Mouse (Mus musculus): ENCODE measurements around the gene 4930518I15Rik. TPM values are rescaled to one million over a fixed set of nuclear protein-coding genes. Genes with fewer than 3 reads are reported as not detected.
"Not testable (repeated sequence)": the region's sequence is repeated elsewhere in the genome, so short reads cannot be mapped to it uniquely, and the experiment has no call there.

Gene 4930518I15Rik
- polyA plus RNA-seq, 1 experiment from 2014 or later: 4.1 TPM

DNA sequence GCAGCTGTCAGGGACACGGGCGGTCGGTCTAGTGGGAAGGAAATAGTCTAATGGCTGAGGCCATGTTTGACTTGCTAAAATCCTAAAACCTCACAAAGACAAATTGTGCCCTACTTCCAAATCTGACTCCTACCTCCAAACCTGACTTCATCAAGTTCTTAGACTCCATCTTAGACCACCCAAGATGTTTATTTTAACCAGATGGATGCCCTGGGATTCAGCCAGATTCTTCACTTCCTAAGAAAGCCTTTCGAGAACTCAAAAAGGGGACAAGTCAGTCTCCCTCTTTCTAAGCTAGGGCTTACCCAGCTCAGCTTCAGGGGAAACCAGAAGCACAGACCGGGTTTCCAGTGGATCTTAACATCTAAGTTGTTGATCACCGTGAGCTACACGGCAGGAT, 925 bp upstream of the 4930518I15Rik start:
- H3K36me3 ChIP-seq: peaks cover 38% of the 10 kb centered on the region
- ATAC-seq (ENCODE audit: extremely low read depth, insufficient number of reproducible peaks, low FRiP score, low TSS enrichment): no peak
- H3K27me3 ChIP-seq (replicated peaks): no peaks in the 10 kb centered on the region
- WGBS: 81% methylated on average over 7 of the region's 7 CpGs
- peaks cover 39% of the 10 kb centered on the region for H3K4me1 ChIP-seq
- H3K4me2 ChIP-seq: no peak overlapping the region
- H3K27ac ChIP-seq (replicated peaks): no peak overlapping the region
- H3K4me3 ChIP-seq: no peak overlapping the region
- H3K9ac ChIP-seq: no peak overlapping the region
- no peaks in the 10 kb centered on the region for H3K9me3 ChIP-seq

DNA sequence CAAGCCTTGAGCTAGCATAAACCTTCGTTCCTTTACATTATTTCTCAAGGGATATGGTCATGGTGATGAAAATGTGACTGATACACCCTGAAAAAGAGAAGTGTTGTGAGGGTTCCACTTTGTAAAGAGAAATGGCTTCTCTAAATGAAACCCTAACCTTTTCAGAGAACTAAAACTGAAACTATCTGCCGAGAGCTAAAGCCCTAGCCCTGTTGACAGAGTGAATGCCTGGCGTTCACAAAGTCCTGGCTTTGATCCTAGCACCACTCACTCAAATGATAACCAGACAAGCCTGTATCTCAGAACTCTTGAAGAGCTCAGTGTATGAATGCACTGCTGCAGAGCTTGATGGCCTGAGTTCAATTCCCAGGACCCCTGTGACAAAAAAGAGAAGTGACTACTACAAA, 358 bp downstream of the 4930518I15Rik start:
- Histone ChIP-seq H3K4me2 (peak overlapping the region; percentile 64), H3K9me3 (no peaks in the 10 kb centered on the region), H3K27me3 (replicated peaks) (no peaks in the 10 kb centered on the region), H3K27ac (replicated peaks) (peak overlapping the region; percentile 78), H3K4me3 (peak overlapping the region; percentile 29), H3K9ac (peak overlapping the region; percentile 68), H3K4me1 (peaks cover 37% of the 10 kb centered on the region), H3K36me3 (peaks cover 46% of the 10 kb centered on the region)
- 31% methylated on average over 3 of the region's 3 CpGs for WGBS
- no peak for ATAC-seq (ENCODE audit: extremely low read depth, insufficient number of reproducible peaks, low FRiP score, low TSS enrichment)

DNA sequence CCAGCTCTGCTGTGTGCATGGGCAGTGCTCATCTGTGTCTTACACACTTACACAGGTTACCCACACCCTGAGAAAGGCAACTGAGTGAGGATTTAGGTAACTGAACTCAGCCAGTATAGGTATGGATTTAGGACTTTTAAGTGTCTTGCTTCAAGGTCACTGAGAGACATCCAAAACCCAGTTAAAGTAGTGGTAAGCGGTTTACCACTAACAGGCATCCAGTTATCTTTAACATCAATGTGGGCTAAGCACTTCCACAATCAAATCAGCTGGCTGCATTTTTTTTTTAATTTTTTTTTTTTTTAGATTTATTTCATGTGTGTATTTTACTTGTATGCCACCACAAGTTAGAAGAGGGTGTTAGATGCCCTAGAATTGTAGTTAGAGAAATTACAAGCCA, 1.4 kb downstream of the 4930518I15Rik start:
- Histone ChIP-seq H3K4me3 (no peak overlapping the region), H3K4me1 (peaks cover 30% of the 10 kb centered on the region), H3K9ac (peak overlapping the region; percentile 68; the same call in 1 of the 2 replicates), H3K27me3 (replicated peaks) (no peaks in the 10 kb centered on the region), H3K27ac (replicated peaks) (peak overlapping the region; percentile 78; the same call in 1 of the 2 replicates), H3K36me3 (peaks cover 57% of the 10 kb centered on the region), H3K9me3 (no peaks in the 10 kb centered on the region), H3K4me2 (no peak overlapping the region)
- no peak for ATAC-seq (ENCODE audit: extremely low read depth, insufficient number of reproducible peaks, low FRiP score, low TSS enrichment)
- 91% methylated on average over 1 of the region's 1 CpGs for WGBS

DNA sequence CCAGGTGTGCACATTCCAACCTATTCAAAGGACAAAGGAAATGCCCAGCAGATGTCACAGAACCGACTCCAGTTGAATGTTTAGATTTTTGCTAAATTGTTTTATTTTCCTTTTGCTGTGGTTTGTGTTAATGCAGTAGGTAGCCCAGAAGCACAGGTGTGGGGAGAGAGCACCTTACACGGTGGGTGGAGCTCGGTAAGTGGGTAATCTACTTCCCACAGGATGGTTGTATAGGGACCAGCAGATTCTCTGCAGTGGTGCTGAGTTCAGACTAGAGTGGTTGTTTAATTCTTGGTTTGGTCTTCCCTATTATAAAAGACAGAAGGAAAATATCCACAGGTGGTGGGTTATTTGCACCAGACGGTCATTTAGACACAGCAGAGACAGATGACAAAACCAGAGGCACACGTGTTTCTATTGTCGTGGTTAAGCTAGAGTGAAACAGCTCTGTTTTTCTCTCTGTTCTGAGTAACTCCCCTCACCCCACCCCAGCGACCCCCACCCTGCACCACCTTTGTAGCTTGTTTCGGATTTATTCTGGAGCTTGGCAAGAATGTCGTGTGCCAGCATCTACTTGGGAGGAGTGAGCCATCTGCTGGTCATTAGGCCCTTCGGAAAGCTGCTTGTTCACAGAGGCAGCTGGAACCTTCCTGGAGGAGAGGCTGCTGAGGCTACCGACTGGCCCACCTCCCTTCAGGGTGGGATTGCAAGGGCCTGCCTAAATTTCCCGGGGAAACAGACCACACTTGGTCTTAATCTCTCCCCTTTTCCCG, 3.6 kb downstream of the 4930518I15Rik start:
- H3K4me3 ChIP-seq; ATAC-seq (ENCODE audit: extremely low read depth, insufficient number of reproducible peaks, low FRiP score, low TSS enrichment); H3K27me3 ChIP-seq (replicated peaks); H3K4me2 ChIP-seq; H3K9ac ChIP-seq; H3K27ac ChIP-seq (replicated peaks); H3K9me3 ChIP-seq: not testable (repeated sequence)
- peaks cover 70% of the 10 kb centered on the region for H3K36me3 ChIP-seq
- 54% methylated on average over 13 of the region's 13 CpGs for WGBS
- H3K4me1 ChIP-seq: peaks cover 27% of the 10 kb centered on the region

DNA sequence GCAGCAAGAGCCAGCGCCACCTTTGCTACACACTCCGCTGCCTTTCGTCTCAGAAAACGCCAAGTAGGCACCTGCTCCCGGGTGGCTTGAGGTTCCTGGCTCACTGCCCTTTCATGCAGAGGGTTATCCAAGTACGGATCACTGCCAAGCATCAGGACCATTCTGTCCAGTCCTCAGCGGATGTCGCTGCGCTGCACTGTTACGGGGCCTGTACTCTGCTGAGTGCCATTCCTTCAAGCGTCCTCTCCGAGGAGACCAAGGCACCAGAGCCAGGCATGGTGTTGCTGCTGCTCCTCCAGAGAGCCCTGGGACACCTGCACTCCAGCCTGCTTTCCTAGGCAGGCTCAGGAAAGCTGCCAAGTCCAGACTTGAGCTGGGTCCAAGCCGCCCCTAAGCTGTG, 4.2 kb downstream of the 4930518I15Rik start:
- H3K27ac ChIP-seq (replicated peaks); H3K4me3 ChIP-seq; H3K4me2 ChIP-seq; H3K9me3 ChIP-seq; ATAC-seq (ENCODE audit: extremely low read depth, insufficient number of reproducible peaks, low FRiP score, low TSS enrichment); H3K27me3 ChIP-seq (replicated peaks); H3K9ac ChIP-seq: not testable (repeated sequence)
- Histone ChIP-seq H3K4me1 (peaks cover 26% of the 10 kb centered on the region), H3K36me3 (peaks cover 73% of the 10 kb centered on the region)
- 91% methylated on average over 8 of the region's 13 CpGs for WGBS

DNA sequence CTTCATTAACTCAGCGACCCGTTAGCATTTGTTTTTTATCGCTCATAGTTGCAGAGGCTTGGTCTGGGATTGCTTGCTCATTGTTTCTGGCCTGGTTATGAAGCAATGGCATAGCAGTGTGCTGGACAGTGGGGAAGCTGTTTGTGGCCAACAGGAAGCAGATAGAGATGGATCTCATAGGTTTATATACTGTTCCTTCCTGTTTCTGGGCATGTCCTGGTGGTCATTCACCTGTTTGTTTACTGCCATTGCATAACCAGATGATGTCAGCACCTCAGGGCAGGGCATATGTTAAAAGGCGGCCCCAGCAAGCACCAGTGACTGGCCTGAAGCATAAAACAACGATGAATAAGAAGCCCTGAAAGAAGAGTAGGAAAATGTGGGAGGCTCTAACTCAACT, 7.2 kb downstream of the 4930518I15Rik start:
- Histone ChIP-seq H3K27me3 (replicated peaks) (no peaks in the 10 kb centered on the region), H3K9me3 (no peaks in the 10 kb centered on the region), H3K36me3 (peaks cover 85% of the 10 kb centered on the region), H3K9ac (no peak overlapping the region), H3K4me1 (peaks cover 4% of the 10 kb centered on the region), H3K27ac (replicated peaks) (no peak overlapping the region), H3K4me3 (no peak overlapping the region), H3K4me2 (no peak overlapping the region)
- 87% methylated on average over 5 of the region's 5 CpGs for WGBS
- ATAC-seq (ENCODE audit: extremely low read depth, insufficient number of reproducible peaks, low FRiP score, low TSS enrichment): no peak

DNA sequence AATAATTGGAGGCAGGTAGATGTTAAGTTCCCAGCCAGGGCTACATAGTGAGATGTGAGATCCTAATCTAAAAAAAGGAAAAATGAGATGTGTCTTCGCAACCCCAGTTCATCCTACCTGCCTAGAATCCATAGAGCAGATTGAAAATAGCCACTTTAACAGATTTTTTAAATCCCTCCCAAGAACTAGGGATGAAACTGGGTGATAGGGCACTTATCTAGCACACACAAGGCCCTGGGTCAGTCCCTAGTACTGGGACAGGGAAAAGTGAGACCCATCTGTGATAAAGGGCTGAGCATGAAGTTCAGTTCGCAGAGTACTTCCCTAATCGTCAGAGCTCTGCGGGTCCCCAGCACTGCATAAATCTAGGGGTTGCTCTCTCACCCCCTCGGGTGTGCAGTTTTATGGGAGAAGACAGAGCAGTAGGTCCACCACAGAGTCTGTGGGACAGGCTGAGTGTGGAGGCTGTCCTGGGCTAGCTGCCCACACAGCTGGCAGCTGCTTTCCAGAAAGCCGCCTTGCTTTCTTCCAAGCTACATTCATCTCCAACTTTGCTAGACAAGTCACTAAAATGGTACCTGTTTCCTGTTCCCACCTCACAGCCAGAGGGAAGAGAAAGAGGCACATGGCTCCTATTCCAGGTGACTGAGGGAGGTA, 9.1 kb downstream of the 4930518I15Rik start:
- Histone ChIP-seq H3K4me2 (no peak overlapping the region), H3K36me3 (peaks cover 89% of the 10 kb centered on the region)

DNA sequence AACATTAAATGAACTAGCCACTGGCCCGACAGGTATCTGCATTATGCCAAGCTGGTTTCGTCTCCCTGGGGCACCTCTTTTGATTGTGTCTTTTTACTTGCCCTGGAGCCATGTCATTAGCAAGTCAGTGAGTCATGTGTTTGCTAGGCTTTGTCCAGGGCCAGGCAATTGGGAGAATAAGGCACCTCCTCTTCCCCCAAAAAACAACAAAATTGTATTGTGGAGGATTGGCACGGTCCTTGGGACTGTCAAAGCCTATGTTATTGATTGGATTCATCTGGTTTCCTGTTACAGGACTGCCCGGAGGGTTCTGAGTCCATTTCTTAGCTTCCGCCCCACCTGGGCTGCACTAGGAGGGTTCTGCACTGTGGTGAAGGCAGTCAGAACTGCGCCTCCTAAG, 10.1 kb downstream of the 4930518I15Rik start:
- Histone ChIP-seq H3K4me3 (no peak overlapping the region), H3K36me3 (peaks cover 83% of the 10 kb centered on the region), H3K27ac (replicated peaks) (no peak overlapping the region), H3K4me1 (peaks cover 33% of the 10 kb centered on the region), H3K27me3 (replicated peaks) (no peaks in the 10 kb centered on the region), H3K9me3 (no peaks in the 10 kb centered on the region), H3K4me2 (no peak overlapping the region), H3K9ac (no peak overlapping the region)
- ATAC-seq (ENCODE audit: extremely low read depth, insufficient number of reproducible peaks, low FRiP score, low TSS enrichment): no peak
- WGBS: 78% methylated on average over 6 of the region's 6 CpGs

More for the DNA sequence above, 9.1 kb downstream of the 4930518I15Rik start:
- H3K4me3 ChIP-seq: no peak overlapping the region
- no peak overlapping the region for H3K27ac ChIP-seq (replicated peaks)
- H3K27me3 ChIP-seq (replicated peaks): no peaks in the 10 kb centered on the region
- WGBS: 80% methylated on average over 6 of the region's 6 CpGs
- H3K9ac ChIP-seq: no peak overlapping the region
- H3K9me3 ChIP-seq: no peaks in the 10 kb centered on the region
- H3K4me1 ChIP-seq: peaks cover 23% of the 10 kb centered on the region
- no peak for ATAC-seq (ENCODE audit: extremely low read depth, insufficient number of reproducible peaks, low FRiP score, low TSS enrichment)

DNA sequence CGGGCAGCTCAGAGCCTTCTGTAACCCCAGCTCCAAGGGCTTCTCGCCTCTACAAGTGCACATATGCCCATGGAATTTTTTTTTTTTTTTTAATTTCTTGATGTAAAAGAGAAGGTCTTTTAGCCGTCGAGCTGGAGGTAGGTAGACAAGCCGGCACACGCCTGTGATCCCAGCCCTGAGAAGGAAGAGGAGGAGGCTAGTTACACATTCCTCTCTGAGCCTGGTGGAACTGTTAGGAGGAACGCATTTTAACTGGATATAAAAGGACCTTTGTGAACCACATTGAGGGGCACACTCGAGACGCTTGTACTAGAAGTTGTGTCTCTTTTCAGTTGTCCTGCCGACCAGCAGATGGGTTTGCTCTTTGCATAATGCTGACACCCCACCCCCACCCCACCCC, 13.0 kb downstream of the 4930518I15Rik start:
- no peak for ATAC-seq (ENCODE audit: extremely low read depth, insufficient number of reproducible peaks, low FRiP score, low TSS enrichment)
- H3K9ac ChIP-seq: peak overlapping the region; percentile 42
- H3K9me3 ChIP-seq: no peaks in the 10 kb centered on the region
- H3K36me3 ChIP-seq: peaks cover 54% of the 10 kb centered on the region
- no peak overlapping the region for H3K4me3 ChIP-seq
- H3K4me2 ChIP-seq: no peak overlapping the region
- H3K27ac ChIP-seq (replicated peaks): 0 out of 2 replicates have a peak overlapping the region, but pooled peaks have one; percentile 24
- 54% methylated on average over 10 of the region's 10 CpGs for WGBS
- H3K27me3 ChIP-seq (replicated peaks): no peaks in the 10 kb centered on the region
- peaks cover 47% of the 10 kb centered on the region for H3K4me1 ChIP-seq

DNA sequence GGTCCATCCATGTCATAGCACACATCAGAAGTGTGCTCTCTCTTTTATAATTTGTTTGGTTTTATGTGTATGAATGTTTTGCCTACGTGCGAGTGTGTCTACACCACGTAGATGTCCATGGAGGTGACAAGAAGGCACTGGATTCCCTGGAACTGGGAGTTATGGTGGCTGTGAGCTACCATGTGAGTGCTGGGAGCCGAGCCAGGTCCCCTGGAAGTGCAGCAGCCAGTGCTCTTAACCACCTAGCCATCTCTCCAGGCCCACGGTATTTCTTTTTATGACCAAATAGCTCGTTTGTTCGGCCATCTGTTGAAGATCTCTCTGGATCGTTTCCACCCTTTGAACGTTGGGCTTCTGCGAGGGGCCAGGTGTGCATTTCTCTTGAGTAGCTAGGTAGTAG, 14.4 kb downstream of the 4930518I15Rik start:
- Histone ChIP-seq H3K4me3 (no peak overlapping the region), H3K27me3 (replicated peaks) (no peaks in the 10 kb centered on the region), H3K9me3 (no peaks in the 10 kb centered on the region), H3K4me1 (peaks cover 59% of the 10 kb centered on the region), H3K27ac (replicated peaks) (no peak overlapping the region), H3K36me3 (peaks cover 42% of the 10 kb centered on the region), H3K4me2 (peak overlapping the region; percentile 81), H3K9ac (no peak overlapping the region)
- ATAC-seq (ENCODE audit: extremely low read depth, insufficient number of reproducible peaks, low FRiP score, low TSS enrichment): no peak
- 78% methylated on average over 10 of the region's 10 CpGs for WGBS

DNA sequence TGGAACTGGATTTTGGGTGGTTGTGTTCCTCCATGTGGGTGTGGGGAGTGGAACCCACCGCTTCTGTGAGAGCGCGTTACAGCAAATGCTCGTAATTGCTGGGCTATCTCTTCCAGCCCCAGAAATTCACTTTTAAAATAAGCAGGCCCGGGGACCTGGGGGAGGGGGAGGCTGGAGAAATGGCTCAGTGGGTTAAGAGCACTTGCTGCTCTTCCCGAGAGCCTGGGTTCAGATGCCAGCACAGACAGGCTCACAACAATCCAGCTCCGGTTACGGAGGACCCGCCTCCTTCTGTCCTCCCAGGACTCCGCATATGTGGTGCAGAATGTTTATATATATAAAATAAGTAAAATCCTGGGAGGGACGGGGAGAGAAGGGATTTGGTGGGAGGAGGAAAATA, 15.0 kb downstream of the 4930518I15Rik start:
- H3K27ac ChIP-seq (replicated peaks): peak overlapping the region; percentile 97
- H3K9ac ChIP-seq: peak overlapping the region; percentile 95
- no peak for ATAC-seq (ENCODE audit: extremely low read depth, insufficient number of reproducible peaks, low FRiP score, low TSS enrichment)
- H3K9me3 ChIP-seq: no peaks in the 10 kb centered on the region
- peaks cover 63% of the 10 kb centered on the region for H3K4me1 ChIP-seq
- no peaks in the 10 kb centered on the region for H3K27me3 ChIP-seq (replicated peaks)
- peaks cover 36% of the 10 kb centered on the region for H3K36me3 ChIP-seq
- WGBS: 18% methylated on average over 11 of the region's 11 CpGs
- peak overlapping the region; percentile 94 for H3K4me3 ChIP-seq
- H3K4me2 ChIP-seq: peak overlapping the region; percentile 81

Data from heart, embryonic 13.5 days (tissue).